Mouse (Mus musculus): Measurements from ENCODE around the gene Osbp. TPM values are rescaled to one million over a fixed set of nuclear protein-coding genes. Genes with fewer than 3 reads are reported as not detected.

The Osbp gene
- polyA plus RNA-seq, 1 experiment from 2014 or later: 6.5 TPM

GRCm38 (mm10) chr19:12010916-12011559 lies 45.3 kb downstream of the Osbp start:
- DNase-seq (ENCODE audit: low spot score): peak; percentile 91

- peak; percentile 94 for DNase-seq (ENCODE audit: low spot score)
These were observed 46.1 kb downstream of the Osbp start for GRCm38 (mm10) chr19:12011560-12012556.

- no peak for DNase-seq (ENCODE audit: low spot score)
These were observed 46.9 kb downstream of the Osbp start for GRCm38 (mm10) chr19:12012615-12013014.

- DNase-seq (ENCODE audit: low spot score): peak; percentile 47
These were observed 47.5 kb downstream of the Osbp start for GRCm38 (mm10) chr19:12013228-12013627.

- peak; percentile 38 for DNase-seq (ENCODE audit: low spot score)
These were observed 50.0 kb downstream of the Osbp start for GRCm38 (mm10) chr19:12015708-12016107.

GRCm38 (mm10) chr19:12016192-12016591 lies 50.5 kb downstream of the Osbp start:
- DNase-seq (ENCODE audit: low spot score): no peak

GRCm38 (mm10) chr19:12024149-12024548 lies 58.4 kb downstream of the Osbp start:
- DNase-seq (ENCODE audit: low spot score): no peak

GRCm38 (mm10) chr19:12025333-12025732 lies 59.6 kb downstream of the Osbp start:
- no peak for DNase-seq (ENCODE audit: low spot score)

- DNase-seq (ENCODE audit: low spot score): peak; percentile 42
These were observed 60.9 kb downstream of the Osbp start for GRCm38 (mm10) chr19:12026606-12027005.

- DNase-seq (ENCODE audit: low spot score): no peak
These were observed 72.0 kb downstream of the Osbp start for GRCm38 (mm10) chr19:12037727-12038126.

- no peak for DNase-seq (ENCODE audit: low spot score)
These were observed 75.5 kb downstream of the Osbp start, which contains the start of gene Olfr1423 for GRCm38 (mm10) chr19:12041217-12041616. Gene Olfr1423 (minus strand): TSS chr19:12041317.

GRCm38 (mm10) chr19:12043163-12043562 lies 77.4 kb downstream of the Osbp start:
- DNase-seq (ENCODE audit: low spot score): no peak

Small RNAs within 50 kb of the gene (microRNA-seq; reads per million reads assigned to microRNA genes)
- gene Mir6994 (ENCODE audit: borderline number of aligned reads): 11.2 reads per million, percentile 19 among the genes with 10 or more reads in this experiment

Other genes with a start within 250 kb of the Osbp start
- 0.18 TPM in 1 of 2 replicates, not detected in the other for gene Gif, start 218.4 kb upstream of the Osbp start, polyA plus RNA-seq (2015; fragmentation: Nextera tagmentation; extraction: Ambion mirVana)
- gene Mrpl16, start 195.6 kb upstream of the Osbp start, polyA plus RNA-seq (2015; fragmentation: Nextera tagmentation; extraction: Ambion mirVana): 52.1 and 54.3 TPM in 2 replicates
- gene Stx3, start 146.5 kb upstream of the Osbp start, polyA plus RNA-seq (2015; fragmentation: Nextera tagmentation; extraction: Ambion mirVana): 4.4 and 4.8 TPM in 2 replicates
- gene Olfr1417, start 126.7 kb upstream of the Osbp start, polyA plus RNA-seq (2015; fragmentation: Nextera tagmentation; extraction: Ambion mirVana): not detected in 2 replicates
- not detected in 2 replicates for gene Olfr1418, start 104.9 kb upstream of the Osbp start, polyA plus RNA-seq (2015; fragmentation: Nextera tagmentation; extraction: Ambion mirVana)
- not detected in 2 replicates for gene Olfr1419, start 90.8 kb upstream of the Osbp start, polyA plus RNA-seq (2015; fragmentation: Nextera tagmentation; extraction: Ambion mirVana)
- not detected in 2 replicates for gene Olfr1420, start 79.4 kb upstream of the Osbp start, polyA plus RNA-seq (2015; fragmentation: Nextera tagmentation; extraction: Ambion mirVana)
- 12.5 and 13.1 TPM in 2 replicates for gene Patl1, start 53.5 kb upstream of the Osbp start, polyA plus RNA-seq (2015; fragmentation: Nextera tagmentation; extraction: Ambion mirVana)
- gene Olfr1423, start 75.4 kb downstream of the Osbp start, polyA plus RNA-seq (2015; fragmentation: Nextera tagmentation; extraction: Ambion mirVana): not detected in 2 replicates
- not detected in 2 replicates for gene Olfr1424, start 96.7 kb downstream of the Osbp start, polyA plus RNA-seq (2015; fragmentation: Nextera tagmentation; extraction: Ambion mirVana)
- gene Olfr1425, start 111.8 kb downstream of the Osbp start, polyA plus RNA-seq (2015; fragmentation: Nextera tagmentation; extraction: Ambion mirVana): not detected in 2 replicates
- gene Olfr1426, start 126.1 kb downstream of the Osbp start, polyA plus RNA-seq (2015; fragmentation: Nextera tagmentation; extraction: Ambion mirVana): not detected in 2 replicates
- gene Olfr1427, start 137.4 kb downstream of the Osbp start, polyA plus RNA-seq (2015; fragmentation: Nextera tagmentation; extraction: Ambion mirVana): not detected in 2 replicates
- gene Olfr1428, start 150.0 kb downstream of the Osbp start, polyA plus RNA-seq (2015; fragmentation: Nextera tagmentation; extraction: Ambion mirVana): not detected in 2 replicates
- not detected in 2 replicates for gene Olfr76, start 157.3 kb downstream of the Osbp start, polyA plus RNA-seq (2015; fragmentation: Nextera tagmentation; extraction: Ambion mirVana)
- gene Olfr1555-ps1, start 204.2 kb downstream of the Osbp start, polyA plus RNA-seq (2015; fragmentation: Nextera tagmentation; extraction: Ambion mirVana): not detected in 2 replicates
- gene Olfr1431, start 234.7 kb downstream of the Osbp start, polyA plus RNA-seq (2015; fragmentation: Nextera tagmentation; extraction: Ambion mirVana): not detected in 2 replicates

Measured in thymus, postnatal 0 days (tissue).